Mouse (Mus musculus) heart, embryonic 14.5 days (tissue): Measurements from ENCODE around the gene Erich6. TPM values are rescaled to one million over a fixed set of nuclear protein-coding genes. Genes with fewer than 3 reads are reported as not detected.
"Not testable (repeated sequence)": the region's sequence is repeated elsewhere in the genome, so short reads cannot be mapped to it uniquely, and the experiment has no call there.

ENCODE experiments used
- ATAC-seq: fragments of 200-750 bp; cut with Nextera tagmentation; 2 replicates; pipeline ENCODE4 v1.8.0; 2017; ENCODE audit warnings: low read depth, moderate TSS enrichment; ENCODE audit not compliant: insufficient number of reproducible peaks, insufficient read depth, low FRiP score
- H3K27ac ChIP-seq, 2 experiments: fragments of 200-500 bp in 1 of 2; fragments of 300-500 bp in 1 of 2; sonication (generic) in 1 of 2; replicated peaks in 1 of 2; 2 replicates each; pipeline ENCODE4 v1.5.1; 2012 to 2014; ENCODE audit warnings: low read depth in 2 of 2, low read length in 2 of 2, control low read depth in 1 of 2, mild to moderate bottlenecking in 1 of 2, mixed read lengths in 1 of 2; ENCODE audit not compliant: control insufficient read depth in 1 of 2, insufficient read depth in 1 of 2
- H3K27me3 ChIP-seq: fragments of 300-500 bp; sonication (generic); 2 replicates; pipeline ENCODE4 v1.6.1; 2014; ENCODE audit warnings: mild to moderate bottlenecking, low read length, control low read depth; ENCODE audit not compliant: control insufficient read depth, insufficient read depth
- H3K36me3 ChIP-seq: fragments of 300-500 bp; sonication (generic); 2 replicates; pipeline ENCODE4 v1.6.1; 2014; ENCODE audit warnings: mild to moderate bottlenecking, control low read depth, low read length, mixed read lengths; ENCODE audit not compliant: control insufficient read depth, insufficient read depth
- H3K4me1 ChIP-seq, 2 experiments: fragments of 200-500 bp in 1 of 2; fragments of 300-500 bp in 1 of 2; sonication (generic) in 1 of 2; 2 replicates each; pipeline ENCODE4 v1.6.1; 2012 to 2014; ENCODE audit warnings: low read length in 2 of 2, control low read depth in 1 of 2, mixed read lengths in 1 of 2; ENCODE audit not compliant: control insufficient read depth in 2 of 2, insufficient read depth in 2 of 2
- H3K4me2 ChIP-seq: fragments of 300-500 bp; sonication (generic); 2 replicates; pipeline ENCODE4 v1.6.1; 2014; ENCODE audit warnings: mild to moderate bottlenecking, low read length
- H3K4me3 ChIP-seq, 2 experiments: fragments of 200-500 bp in 1 of 2; fragments of 300-500 bp in 1 of 2; sonication (generic) in 1 of 2; 2 replicates each; pipeline ENCODE4 v1.5.1; 2012 to 2014; ENCODE audit warnings: low read length in 2 of 2, mild to moderate bottlenecking in 2 of 2, control low read depth in 1 of 2, low read depth in 1 of 2, moderate library complexity in 1 of 2; ENCODE audit not compliant: control insufficient read depth in 1 of 2, insufficient read depth in 1 of 2
- H3K9ac ChIP-seq: fragments of 300-500 bp; sonication (generic); 2 replicates; pipeline ENCODE4 v1.6.1; 2014; ENCODE audit warnings: mild to moderate bottlenecking, low read length
- H3K9me3 ChIP-seq: fragments of 300-500 bp; sonication (generic); 2 replicates; pipeline ENCODE4 v1.6.1; 2016; ENCODE audit warnings: low read length, control low read depth; ENCODE audit not compliant: control insufficient read depth
- WGBS: fragments of 180-500 bp; shearing (Covaris S2); extraction: QIAGEN DNeasy Blood & Tissue Kit; methylation state at CpG from one replicate; pipeline ENCODE4 v1.1.7; 2014; 5-methylcytosine and 5-hydroxymethylcytosine counted together
- polyA plus RNA-seq: library from polyadenylated mRNA; unstranded; fragments of >200 nt; fragmentation: Nextera tagmentation; extraction: Ambion mirVana; gene quantifications from 2 replicates; pipeline ENCODE4 v1.2.1, GENCODE M21; 2014

The Erich6 gene
- polyA plus RNA-seq, 1 experiment from 2014 or later = 0.20 TPM

- not testable (repeated sequence) for H3K4me1 ChIP-seq, ATAC-seq, H3K9ac ChIP-seq, H3K4me2 ChIP-seq, H3K27me3 ChIP-seq, H3K27ac ChIP-seq, H3K4me3 ChIP-seq, H3K9me3 ChIP-seq
- 92% methylated on average over 4 of the region's 4 CpGs for WGBS
- peaks cover 67% of the 10 kb centered on the region for H3K36me3 ChIP-seq
These were observed 46.5 kb downstream of the Erich6 start for GRCm38 (mm10) chr3:58590544-58590943.

DNA sequence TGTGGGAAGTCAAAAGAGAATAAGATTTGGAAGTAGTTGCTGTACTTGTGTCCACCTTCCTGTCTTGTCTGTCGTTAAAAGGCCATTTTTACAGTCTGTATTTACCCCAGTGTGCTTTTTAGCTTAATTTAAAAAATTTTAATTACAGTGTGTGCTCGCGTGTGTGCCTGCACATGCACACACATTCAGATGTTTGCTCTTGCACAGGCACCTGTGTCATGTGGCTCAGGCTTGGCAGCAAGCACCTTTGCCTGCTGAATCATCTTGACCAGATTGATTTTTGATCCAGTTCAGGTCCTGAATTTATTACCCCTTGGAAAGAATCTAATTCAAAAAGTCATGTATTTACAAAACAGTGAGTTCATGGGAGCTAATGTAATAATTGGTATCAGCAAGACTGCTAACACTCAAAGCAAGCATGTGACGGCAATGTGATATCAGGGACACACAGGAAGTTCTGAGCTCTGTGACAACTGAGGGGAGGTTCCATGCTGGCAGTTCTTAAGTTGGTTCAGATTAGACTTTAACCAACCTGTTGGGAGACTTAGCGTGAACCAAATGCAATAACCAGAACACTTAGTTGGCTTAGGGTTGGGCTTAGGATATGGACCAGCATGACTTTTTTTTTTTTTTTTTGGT lies 54.1 kb downstream of the Erich6 start:
- H3K9me3 ChIP-seq = no peaks in the 10 kb centered on the region

GRCm38 (mm10) chr3:58582297-58582696 lies 54.7 kb downstream of the Erich6 start:
- 47% methylated on average over 5 of the region's 5 CpGs for WGBS
- Histone ChIP-seq H3K36me3 (peaks cover 27% of the 10 kb centered on the region), H3K9me3 (no peaks in the 10 kb centered on the region), H3K4me2 (no peak overlapping the region), H3K4me1 (peaks cover 4 to 23% of the 10 kb centered on the region in 2 experiments), H3K9ac (no peak overlapping the region), H3K27ac (no peak overlapping the region), H3K27me3 (no peaks in the 10 kb centered on the region), H3K4me3 (no peak overlapping the region)
- no peak for ATAC-seq

More for the DNA sequence above, 54.1 kb downstream of the Erich6 start:
- Histone ChIP-seq H3K27ac (no peak overlapping the region), H3K4me1 (peaks cover 4 to 21% of the 10 kb centered on the region in 2 experiments), H3K4me2 (no peak overlapping the region), H3K4me3 (no peak overlapping the region), H3K36me3 (peaks cover 32% of the 10 kb centered on the region), H3K27me3 (no peaks in the 10 kb centered on the region), H3K9ac (no peak overlapping the region)
- no peak for ATAC-seq
- WGBS = 71% methylated on average over 5 of the region's 5 CpGs

DNA sequence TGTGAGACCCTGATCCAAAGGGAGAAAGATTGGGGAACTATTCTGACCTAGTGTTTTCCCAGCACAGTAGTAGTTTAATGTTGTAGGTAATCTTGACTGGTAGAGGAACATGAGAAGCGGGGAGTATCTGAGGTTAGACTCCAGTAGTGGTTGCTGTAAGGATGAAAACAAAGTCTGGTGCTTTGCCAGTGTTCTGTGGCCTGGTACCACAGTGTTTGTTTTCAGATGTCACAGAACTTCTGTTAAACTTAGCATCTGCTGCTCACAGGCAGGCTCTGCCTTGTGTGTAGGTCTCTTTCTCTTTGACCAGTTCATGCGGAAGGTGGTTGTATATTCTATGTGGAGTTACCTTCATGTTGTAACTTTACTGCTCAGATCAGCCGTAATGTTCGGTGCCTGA lies 55.5 kb downstream of the Erich6 start:
- no peak for ATAC-seq
- Histone ChIP-seq H3K36me3 (peaks cover 21% of the 10 kb centered on the region), H3K9ac (no peak overlapping the region), H3K4me2 (no peak overlapping the region), H3K27ac (no peak overlapping the region), H3K27me3 (no peaks in the 10 kb centered on the region), H3K4me1 (peaks cover 4 to 23% of the 10 kb centered on the region in 2 experiments), H3K9me3 (no peaks in the 10 kb centered on the region), H3K4me3 (no peak overlapping the region)
- 91% methylated on average over 4 of the region's 4 CpGs for WGBS

- Histone ChIP-seq H3K9ac (peak overlapping the region; percentile 99), H3K4me1 (peaks cover 2 to 17% of the 10 kb centered on the region in 2 experiments; a peak in 3 of 4 replicates), H3K27ac (no peak overlapping the region; a peak in 1 of 4 replicates), H3K27me3 (no peaks in the 10 kb centered on the region), H3K9me3 (no peaks in the 10 kb centered on the region), H3K4me3 (peak overlapping the region; percentile 88 to 93; a peak in 3 of 4 replicates), H3K4me2 (peak overlapping the region; percentile 79), H3K36me3 (peaks cover 9% of the 10 kb centered on the region)
- ATAC-seq = no peak
- 17% methylated on average over 8 of the region's 8 CpGs for WGBS
These were observed 59.4 kb downstream of the Erich6 start for GRCm38 (mm10) chr3:58577506-58578050.

GRCm38 (mm10) chr3:58577067-58577503 lies 59.9 kb downstream of the Erich6 start:
- Histone ChIP-seq H3K9ac (peak overlapping the region; percentile 99), H3K9me3 (no peaks in the 10 kb centered on the region), H3K4me2 (peak overlapping the region; percentile 79), H3K4me3 (peak overlapping the region; percentile 88 to 93), H3K4me1 (peaks cover 0 to 12% of the 10 kb centered on the region in 2 experiments; a peak in 2 of 4 replicates), H3K27ac (peak overlapping the region; percentile 99), H3K36me3 (peaks cover 9% of the 10 kb centered on the region), H3K27me3 (no peaks in the 10 kb centered on the region)
- WGBS = under 1% methylated on average over 35 of the region's 36 CpGs
- ATAC-seq = peak; percentile 83

DNA sequence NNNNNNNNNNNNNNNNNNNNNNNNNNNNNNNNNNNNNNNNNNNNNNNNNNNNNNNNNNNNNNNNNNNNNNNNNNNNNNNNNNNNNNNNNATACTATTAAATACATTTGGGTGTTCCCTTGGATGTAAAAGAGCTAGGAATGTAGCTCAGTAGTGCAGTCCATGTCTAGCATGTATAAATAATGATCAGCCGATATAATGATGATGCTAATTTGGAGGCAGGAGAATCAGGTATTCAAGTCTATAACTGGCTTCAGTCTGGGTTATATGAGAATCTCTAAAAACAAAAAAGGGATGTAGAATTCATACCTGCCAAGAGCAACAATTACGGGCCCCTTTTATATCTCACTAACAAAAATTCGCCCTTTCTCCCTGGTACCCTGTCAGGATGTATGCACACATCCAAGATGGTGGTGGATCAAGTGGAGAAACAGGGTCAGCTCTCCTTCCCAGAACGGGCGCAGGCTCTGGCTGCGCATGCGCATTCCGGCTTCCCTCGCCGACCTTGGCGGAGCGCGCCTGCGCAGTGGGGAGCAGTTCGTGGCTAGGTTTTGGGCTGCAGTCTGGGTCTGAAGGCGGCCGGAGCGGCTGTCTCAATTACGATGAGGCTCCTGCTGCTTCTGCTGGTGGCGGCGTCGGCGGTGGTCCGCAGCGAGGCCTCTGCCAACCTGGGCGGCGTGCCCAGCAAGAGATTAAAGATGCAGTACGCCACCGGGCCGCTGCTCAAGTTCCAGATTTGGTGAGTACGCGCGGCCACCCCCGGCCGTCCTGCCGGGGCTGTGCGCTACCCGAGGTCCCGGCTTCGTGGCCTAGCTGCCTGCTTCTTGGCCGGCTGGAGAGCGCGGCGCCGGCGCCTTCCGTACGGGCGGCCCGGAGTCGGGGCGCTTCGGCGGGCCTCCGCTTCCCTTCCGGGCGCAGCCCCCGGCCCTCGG lies 60.6 kb downstream of the Erich6 start, which contains the start of gene Selenot:
Selenot (plus strand) TSS at position 500 of the 930 bp plus-strand sequence.
- ATAC-seq = peak; percentile 94
- peaks cover 0 to 5% of the 10 kb centered on the region in 2 experiments; a peak in 1 of 4 replicates for H3K4me1 ChIP-seq
- peak within 1 kb of the TSS; percentile 99 for H3K27ac ChIP-seq
- peaks cover 9% of the 10 kb centered on the region for H3K36me3 ChIP-seq
- peak within 1 kb of the TSS; percentile 88 to 93 for H3K4me3 ChIP-seq
- H3K27me3 ChIP-seq = no peaks in the 10 kb centered on the region
- H3K9me3 ChIP-seq = no peaks in the 10 kb centered on the region
- peak within 1 kb of the TSS; percentile 99 for H3K9ac ChIP-seq
- WGBS = 2% methylated on average over 59 of the region's 59 CpGs
- H3K4me2 ChIP-seq = peak within 1 kb of the TSS; percentile 79
